Mouse (Mus musculus) heart, postnatal 25 days (tissue): ENCODE measurements at regions not wholly inside any gene's neighbourhood (a gene's known extent, or its start where the extent isn't known, plus 50 kb on each side); places are given as distances from the start of the nearest gene placed in this dataset.

Source experiments
- DNase-seq: peaks from one replicate; pipeline ENCODE4 v3.0.0; 2022; ENCODE audit warnings: low spot score
- intact Hi-C: fragments of 180-260 bp; cut with DNase I; formaldehyde crosslinking; loops from one replicate; pipeline ENCODE4 v1.15.1; 2025

- intact Hi-C loops = no loop called here
- no peak for DNase-seq
Observed at GRCm38 (mm10) chr10:97008873-97009272, 392.1 kb downstream of the Btg1 start.

- intact Hi-C loops = no loop called here
- DNase-seq = no peak
Observed at GRCm38 (mm10) chr10:97009859-97010258, 393.1 kb downstream of the Btg1 start.

GRCm38 (mm10) chr10:97018641-97019040, 401.8 kb downstream of the Btg1 start:
- no peak for DNase-seq
- intact Hi-C loops = no loop called here

GRCm38 (mm10) chr10:97028776-97029175, 412.0 kb downstream of the Btg1 start:
- no peak for DNase-seq
- intact Hi-C loops = no loop called here

- DNase-seq = no peak
- intact Hi-C loops = no loop called here
Observed at GRCm38 (mm10) chr10:97030996-97031395, 414.2 kb downstream of the Btg1 start.

GRCm38 (mm10) chr10:97035371-97035786, 418.6 kb downstream of the Btg1 start:
- no peak for DNase-seq

GRCm38 (mm10) chr10:97038025-97038424, 421.2 kb downstream of the Btg1 start:
- no peak for DNase-seq
- intact Hi-C loops = no loop called here

More at GRCm38 (mm10) chr10:97035371-97035786, 418.6 kb downstream of the Btg1 start:
- intact Hi-C loops = no loop called here

- intact Hi-C loops = no loop called here
- DNase-seq = no peak
Observed at GRCm38 (mm10) chr10:97047566-97047965, 430.8 kb downstream of the Btg1 start.

- intact Hi-C loops = no loop called here
- no peak for DNase-seq
Observed at GRCm38 (mm10) chr10:97047996-97048395, 431.2 kb downstream of the Btg1 start.

- no peak for DNase-seq
- intact Hi-C loops = no loop called here
Observed at GRCm38 (mm10) chr10:97054472-97054871, 424.9 kb upstream of the Dcn start.

GRCm38 (mm10) chr10:97061961-97062360, 417.4 kb upstream of the Dcn start:
- DNase-seq = no peak
- intact Hi-C loops = no loop called here

- DNase-seq = no peak
- intact Hi-C loops = no loop called here
Observed at GRCm38 (mm10) chr10:97064546-97064945, 414.9 kb upstream of the Dcn start.

GRCm38 (mm10) chr10:97078022-97078473, 401.4 kb upstream of the Dcn start:
- DNase-seq = no peak
- intact Hi-C loops = no loop called here

GRCm38 (mm10) chr10:97079575-97079974, 399.8 kb upstream of the Dcn start:
- intact Hi-C loops = no loop called here
- no peak for DNase-seq

GRCm38 (mm10) chr10:97087286-97087685, 392.1 kb upstream of the Dcn start:
- DNase-seq = no peak
- intact Hi-C loops = no loop called here

- DNase-seq = no peak
- intact Hi-C loops = no loop called here
Observed at GRCm38 (mm10) chr10:97090254-97090653, 389.2 kb upstream of the Dcn start.

- DNase-seq = no peak
- intact Hi-C loops = no loop called here
Observed at GRCm38 (mm10) chr10:97093886-97094285, 385.5 kb upstream of the Dcn start.

GRCm38 (mm10) chr10:97114501-97114900, 364.9 kb upstream of the Dcn start:
- intact Hi-C loops = no loop called here
- no peak for DNase-seq

GRCm38 (mm10) chr10:97122693-97123092, 356.7 kb upstream of the Dcn start:
- no peak for DNase-seq
- intact Hi-C loops = no loop called here

- intact Hi-C loops = no loop called here
- no peak for DNase-seq
Observed at GRCm38 (mm10) chr10:97141561-97141960, 337.8 kb upstream of the Dcn start.

- intact Hi-C loops = no loop called here
- DNase-seq = no peak
Observed at GRCm38 (mm10) chr10:97158561-97159395, 320.6 kb upstream of the Dcn start.

- DNase-seq = no peak
- intact Hi-C loops = no loop called here
Observed at GRCm38 (mm10) chr10:97159396-97159760, 320.0 kb upstream of the Dcn start.
